Mouse (Mus musculus) central nervous system, embryonic 14 days (tissue): Measurements from ENCODE around the gene Neu4. TPM values are rescaled to one million over a fixed set of nuclear protein-coding genes. Genes with fewer than 3 reads are reported as not detected.

Experiments
- polyA plus RNA-seq: library from polyadenylated mRNA; depleted of rRNA; stranded (reverse); fragments of >200 nt; gene quantifications from 2 replicates; pipeline ENCODE4 v1.2.3, GENCODE M21; 2012; rRNA removed

Gene Neu4
- 0.01 TPM in 1 of 2 replicates, not detected in the other for polyA plus RNA-seq

GRCm38 (mm10) chr1:94020151-94020550 is at the start of gene Neu4:
Neu4 (plus strand) TSS chr1:94020451.

DNA sequence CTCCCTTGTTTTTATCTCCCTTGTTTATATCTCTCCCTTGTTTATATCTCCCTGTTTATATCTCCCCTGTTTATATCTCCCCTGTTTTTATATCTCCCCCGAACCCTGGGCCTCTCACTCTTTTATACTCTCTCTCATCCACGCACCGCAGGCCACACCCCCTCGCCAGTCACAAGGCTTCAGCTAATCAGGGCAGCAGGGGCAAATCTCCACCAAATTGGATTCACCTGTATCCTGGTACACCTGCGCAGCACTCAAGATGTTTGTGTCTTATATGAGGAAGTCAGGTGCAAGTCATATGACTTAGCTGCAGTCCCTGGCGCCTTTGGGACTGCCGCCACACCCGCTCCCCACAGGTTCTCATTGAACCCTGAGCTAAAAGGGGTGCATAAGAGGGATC is 30.0 kb upstream of the Neu4 start, which contains the start of gene Gal3st2c:
Gal3st2c (plus strand) TSS at position 301 of the 400 bp plus-strand sequence.

DNA sequence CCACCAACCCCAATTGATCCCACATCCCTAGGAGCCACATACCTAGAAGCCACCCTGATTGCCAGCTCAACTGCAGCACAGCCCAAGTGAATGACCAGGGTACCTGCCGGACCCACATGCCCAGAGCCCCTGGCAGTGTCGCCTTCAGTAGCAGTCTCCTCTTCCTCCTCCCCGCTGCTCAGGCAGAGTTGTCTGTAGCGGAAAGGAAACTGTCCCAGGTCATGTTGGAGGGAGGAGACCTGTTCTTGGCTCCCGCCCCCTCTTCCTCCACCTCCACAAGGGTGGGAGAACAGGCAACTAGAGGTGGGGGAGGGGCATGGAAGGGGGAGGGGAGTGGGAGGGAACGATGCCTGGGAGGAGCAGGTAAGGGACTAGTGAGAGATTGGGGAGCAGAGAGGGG is 32.1 kb downstream of the Neu4 start, which contains the start of gene Pdcd1:
Pdcd1 (minus strand) TSS at position 181 of the 400 bp plus-strand sequence.

Other genes starting within 250 kb of the Neu4 start
- gene Dtymk, start 218.5 kb upstream of the Neu4 start, polyA plus RNA-seq: 206 and 225 TPM in 2 replicates
- gene Ing5, start 216.5 kb upstream of the Neu4 start, polyA plus RNA-seq: 10.1 and 11.2 TPM in 2 replicates
- 20.7 and 23.5 TPM in 2 replicates for gene D2hgdh, start 195.5 kb upstream of the Neu4 start, polyA plus RNA-seq
- 0.09 TPM in 1 of 2 replicates, not detected in the other for gene Gal3st2, start 159.1 kb upstream of the Neu4 start, polyA plus RNA-seq
- not detected in 2 replicates for gene Gal3st2b, start 102.1 kb upstream of the Neu4 start, polyA plus RNA-seq
- not detected in 2 replicates for gene Gal3st2c, start 29.9 kb upstream of the Neu4 start, polyA plus RNA-seq
- gene Pdcd1, start 32.1 kb downstream of the Neu4 start, polyA plus RNA-seq: 0.05 and 0.09 TPM in 2 replicates